Mouse (Mus musculus): ENCODE results near the gene 1700008O03Rik.

DNA sequence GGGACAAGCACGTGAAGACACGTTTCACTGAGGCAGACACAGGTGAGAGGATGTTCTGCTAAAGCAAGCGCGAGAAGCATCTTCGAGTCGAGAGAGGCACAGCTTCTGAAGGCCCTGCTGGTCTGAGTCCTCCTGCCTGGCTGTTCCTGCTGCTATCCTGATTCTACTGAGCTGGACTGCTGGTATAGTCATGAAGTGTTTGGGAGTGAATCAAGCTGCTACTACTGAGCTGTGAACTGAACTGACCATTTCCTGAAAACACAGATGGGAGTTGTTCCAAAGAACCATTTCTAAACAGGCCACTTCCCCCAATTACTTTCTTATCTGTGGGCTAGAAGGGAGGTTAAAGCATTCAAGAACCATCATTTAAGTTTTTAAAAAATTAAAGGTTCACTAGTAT, 27.7 kb upstream of the 1700008O03Rik start:
- TF ChIP-seq CTCF (IDR thresholded peaks at IDR 0.05) (no peak), POLR2A (IDR thresholded peaks at IDR 0.05; ENCODE audit: insufficient read depth, low read depth, low read length) (no peak), EP300 (IDR thresholded peaks at IDR 0.05; ENCODE audit: insufficient read depth, low read depth, low read length) (no peak)
